Mouse (Mus musculus): ENCODE measurements around the gene Tenm4. TPM values are rescaled to one million over a fixed set of nuclear protein-coding genes. Genes with fewer than 3 reads are reported as not detected.
A peak's percentile ranks its signal among the peaks of the same experiment; 100 is the strongest.

Gene Tenm4
- total and polyA plus RNA-seq, 3 experiments = 0.03 to 0.26 (median 0.04) TPM

GRCm38 (mm10) chr7:96790326-96790725 lies 619.3 kb downstream of the Tenm4 start:
- Histone ChIP-seq H3K79me2 (replicated peaks; ENCODE audit: control insufficient read depth, extremely low read depth, insufficient read depth, poor library complexity, severe bottlenecking) (no peaks in the 10 kb centered on the region), H3K4me3 (replicated peaks in 1 of 3; ENCODE audit: low read depth in 2 of 3, low read length in 2 of 3, poor library complexity in 1 of 3) (no peak overlapping the region), H3K36me3 (replicated peaks in 1 of 2; ENCODE audit: control insufficient read depth in 1 of 2, insufficient read depth in 1 of 2, low read length in 1 of 2) (no peaks in the 10 kb centered on the region), H3K4me2 (ENCODE audit: insufficient read depth, low read depth, poor library complexity, severe bottlenecking) (no peak overlapping the region), H3K4me1 (ENCODE audit: control insufficient read depth in 1 of 2, insufficient read depth in 2 of 2) (peaks cover 0 to 30% of the 10 kb centered on the region in 2 experiments; a peak in 3 of 4 replicates), H3K27ac (ENCODE audit: insufficient read depth, low read depth) (no peak overlapping the region), H3K9ac (ENCODE audit: insufficient read depth, low read depth) (no peak overlapping the region), H3K9me3 (replicated peaks; ENCODE audit: low read length) (no peaks in the 10 kb centered on the region), H3K27me3 (replicated peaks) (no peaks in the 10 kb centered on the region)
- DNase-seq (ENCODE audit: extremely low read depth) = no peak
- in situ Hi-C loops (cut with MboI; ENCODE audit: low pct_ligation_motif_present, low pct_unique_long_range_greater_than_20kb, low sequenced_read_pairs) (loop anchor here (10.0 kb wide), 1 partner anchor 114 kb away; no protein-coding TSS in a partner anchor), dilution Hi-C loops (cut with MboI; ENCODE audit: extremely low pct_ligation_motif_present, extremely low pct_unique_long_range_greater_than_20kb, low sequenced_read_pairs) (no loop called here)
- no peak for TF ChIP-seq TBP (conservative IDR thresholded peaks at IDR 0.05; ENCODE audit: low read depth, low read length)
- TF ChIP-seq MXI1 (IDR thresholded peaks at IDR 0.05; ENCODE audit: low read depth, low read length) = no peak
- no peak for TF ChIP-seq ZC3H11A (IDR thresholded peaks at IDR 0.05; ENCODE audit: low read depth, low read length)
- TF ChIP-seq JUND (conservative IDR thresholded peaks at IDR 0.05; ENCODE audit: low read depth, low read length) = no peak
- TF ChIP-seq ZKSCAN1 (IDR thresholded peaks at IDR 0.05; ENCODE audit: borderline replicate concordance, low read depth, low read length) = no peak
- no peak for TF ChIP-seq NRF1 (IDR thresholded peaks at IDR 0.05; ENCODE audit: low read depth, low read length)
- TF ChIP-seq ZNF384 (IDR thresholded peaks at IDR 0.05; ENCODE audit: low read depth, low read length) = peak; percentile 15; the same call in 1 of the 2 replicates
- no peak for TF ChIP-seq HCFC1 (IDR thresholded peaks at IDR 0.05; ENCODE audit: low read depth, low read length)

GRCm38 (mm10) chr7:96792456-96793229 lies 621.6 kb downstream of the Tenm4 start:
- H3K4me1 ChIP-seq (ENCODE audit: control insufficient read depth in 1 of 2, insufficient read depth in 2 of 2) = peaks cover 0 to 30% of the 10 kb centered on the region in 2 experiments; a peak in 3 of 4 replicates
- no peaks in the 10 kb centered on the region for H3K27me3 ChIP-seq (replicated peaks)
- H3K9ac ChIP-seq (ENCODE audit: insufficient read depth, low read depth) = no peak overlapping the region
- no peak for DNase-seq (ENCODE audit: extremely low read depth)
- no peak overlapping the region for H3K27ac ChIP-seq (ENCODE audit: insufficient read depth, low read depth)
- in situ Hi-C loops (cut with MboI; ENCODE audit: low pct_ligation_motif_present, low pct_unique_long_range_greater_than_20kb, low sequenced_read_pairs) (loop anchor here (10.0 kb wide), 1 partner anchor 112 kb away; no protein-coding TSS in a partner anchor), dilution Hi-C loops (cut with MboI; ENCODE audit: extremely low pct_ligation_motif_present, extremely low pct_unique_long_range_greater_than_20kb, low sequenced_read_pairs) (no loop called here)
- no peaks in the 10 kb centered on the region for H3K9me3 ChIP-seq (replicated peaks; ENCODE audit: low read length)
- no peak overlapping the region for H3K4me2 ChIP-seq (ENCODE audit: insufficient read depth, low read depth, poor library complexity, severe bottlenecking)
- H3K4me3 ChIP-seq (replicated peaks in 1 of 3; ENCODE audit: low read depth in 2 of 3, low read length in 2 of 3, poor library complexity in 1 of 3) = no peak overlapping the region
- no peak for TF ChIP-seq NELFE (IDR thresholded peaks at IDR 0.05; ENCODE audit: low read depth, low read length)
- no peak for TF ChIP-seq JUND (conservative IDR thresholded peaks at IDR 0.05; ENCODE audit: low read depth, low read length)
- no peak for TF ChIP-seq POLR2A (IDR thresholded peaks at IDR 0.05; ENCODE audit: low read depth, low read length)
- TF ChIP-seq E2F4 (IDR thresholded peaks at IDR 0.05; ENCODE audit: insufficient replicate concordance, low read depth, low read length) = no peak
- no peak for TF ChIP-seq ZNF384 (IDR thresholded peaks at IDR 0.05; ENCODE audit: low read depth, low read length)
- TF ChIP-seq CTCF (conservative IDR thresholded peaks at IDR 0.05 in 1 of 2, IDR thresholded peaks at IDR 0.05 in 1 of 2; ENCODE audit: low read depth in 2 of 2, low read length in 2 of 2) = no peak
- no peak for TF ChIP-seq ELF1 (IDR thresholded peaks at IDR 0.05; ENCODE audit: low read depth, low read length)
- TF ChIP-seq KAT2A (IDR thresholded peaks at IDR 0.05; ENCODE audit: insufficient replicate concordance, low read length) = no peak
- no peak for TF ChIP-seq MAFK (IDR thresholded peaks at IDR 0.05; ENCODE audit: insufficient replicate concordance, low read length)
- TF ChIP-seq MAX (IDR thresholded peaks at IDR 0.05; ENCODE audit: low read length) = no peak
- TF ChIP-seq TBP (conservative IDR thresholded peaks at IDR 0.05; ENCODE audit: low read depth, low read length) = no peak
- TF ChIP-seq UBTF (IDR thresholded peaks at IDR 0.05; ENCODE audit: low read depth, low read length) = no peak
- no peak for TF ChIP-seq MEF2A (IDR thresholded peaks at IDR 0.05; ENCODE audit: borderline replicate concordance, low read depth, low read length)
- TF ChIP-seq CHD2 (IDR thresholded peaks at IDR 0.05; ENCODE audit: low read length) = no peak
- TF ChIP-seq RAD21 (IDR thresholded peaks at IDR 0.05; ENCODE audit: low read depth, low read length) = no peak
- H3K79me2 ChIP-seq (replicated peaks; ENCODE audit: control insufficient read depth, extremely low read depth, insufficient read depth, poor library complexity, severe bottlenecking) = no peaks in the 10 kb centered on the region
- H3K36me3 ChIP-seq (replicated peaks in 1 of 2; ENCODE audit: control insufficient read depth in 1 of 2, insufficient read depth in 1 of 2, low read length in 1 of 2) = no peaks in the 10 kb centered on the region

All from CH12.LX (cell line).